Mouse (Mus musculus): ENCODE results near the gene Cenpq. TPM values are rescaled to one million over a fixed set of nuclear protein-coding genes. Genes with fewer than 3 reads are reported as not detected.

Gene Cenpq
- polyA plus RNA-seq (2012; rRNA removed), result 2.6 and 3.3 TPM in 2 replicates

DNA sequence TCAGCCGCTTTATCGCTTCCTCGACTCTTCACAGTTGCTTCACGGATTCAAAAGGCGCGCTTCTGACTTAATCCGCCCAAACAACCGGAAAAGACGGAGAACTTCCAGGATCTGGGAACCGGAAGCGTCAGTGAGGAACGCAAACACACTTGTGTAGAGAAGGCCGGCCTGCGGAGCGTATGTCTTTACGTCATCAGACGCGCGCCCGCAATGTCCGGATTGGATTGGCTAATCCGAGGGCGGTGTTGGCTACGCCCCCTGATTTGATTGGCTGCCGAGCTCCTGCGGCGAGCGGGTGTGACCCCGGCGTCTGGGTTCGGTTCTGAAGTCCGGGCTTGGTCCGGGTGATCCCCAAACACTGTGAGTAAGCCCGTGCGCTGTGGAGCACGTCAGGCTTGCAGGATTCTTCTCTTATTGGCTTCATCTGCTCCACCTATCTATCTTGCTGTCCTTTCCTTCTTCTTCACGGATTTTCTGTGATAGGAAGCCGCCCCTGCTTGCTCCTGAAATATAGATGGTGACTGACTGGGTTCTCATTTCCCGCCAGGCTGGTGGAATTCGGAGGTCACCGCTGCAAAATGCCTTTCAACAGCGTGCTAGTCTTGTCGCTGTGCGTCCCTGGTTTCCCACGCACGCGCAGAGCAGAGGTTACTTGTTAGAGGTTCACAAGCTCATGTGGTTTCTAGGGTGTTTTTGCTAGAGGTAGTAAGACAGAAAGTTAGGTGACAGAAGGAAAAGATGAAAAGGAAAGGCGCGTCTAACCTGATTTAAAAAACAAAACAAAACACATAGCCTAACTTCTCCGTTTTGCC is at the start of gene Cenpq, which contains the start of gene Mut:
Cenpq (minus strand) TSS at position 628 of the 812 bp plus-strand sequence.
Mut (plus strand) TSS at position 266 of the 812 bp plus-strand sequence.
- TF ChIP-seq POLR2A (IDR thresholded peaks at IDR 0.05; ENCODE audit: control insufficient read depth, low read depth, low read length) (peak; percentile 29; the same call in 1 of the 2 replicates), CTCF (IDR thresholded peaks at IDR 0.05; ENCODE audit: control insufficient read depth, insufficient read depth, insufficient replicate concordance, low read depth, low read length) (no peak)
- Histone ChIP-seq H3K27me3 (ENCODE audit: control insufficient read depth, insufficient read depth, low read length) (no peaks in the 10 kb centered on the region), H3K27ac (ENCODE audit: control insufficient read depth, insufficient read depth, low read depth, low read length) (peak within 1 kb of the TSS; percentile 92)

DNA sequence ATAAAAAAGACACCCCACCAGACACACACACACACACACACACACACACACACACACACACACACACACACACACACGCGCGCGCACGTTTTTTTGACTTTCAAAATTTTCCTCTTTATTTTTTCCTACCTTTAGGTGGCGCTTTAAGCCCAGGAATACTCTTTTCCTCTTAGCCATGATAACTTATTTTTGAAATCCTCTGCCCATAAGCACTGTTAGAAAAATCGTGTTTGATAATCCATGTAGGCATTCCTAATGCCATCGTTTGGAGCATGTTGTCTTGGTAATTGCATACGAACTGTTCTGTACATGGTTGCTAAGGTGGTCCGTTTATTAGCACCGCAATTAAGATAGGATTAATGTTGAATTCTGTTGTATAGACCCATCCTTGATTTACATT is 43.1 kb upstream of the Cenpq start:
- H3K27ac ChIP-seq (ENCODE audit: control insufficient read depth, insufficient read depth, low read depth, low read length), result no peak overlapping the region
- no peak for TF ChIP-seq POLR2A (IDR thresholded peaks at IDR 0.05; ENCODE audit: control insufficient read depth, low read depth, low read length)
- no peak for TF ChIP-seq CTCF (IDR thresholded peaks at IDR 0.05; ENCODE audit: control insufficient read depth, insufficient read depth, insufficient replicate concordance, low read depth, low read length)
- no peaks in the 10 kb centered on the region for H3K4me1 ChIP-seq (ENCODE audit: control insufficient read depth, insufficient read depth, low read length)
- no peaks in the 10 kb centered on the region for H3K27me3 ChIP-seq (ENCODE audit: control insufficient read depth, insufficient read depth, low read length)
- H3K4me3 ChIP-seq (ENCODE audit: control insufficient read depth, low read depth, low read length), result no peak overlapping the region
- H3K36me3 ChIP-seq (ENCODE audit: control insufficient read depth, insufficient read depth, low read length), result no peaks in the 10 kb centered on the region

More for the DNA sequence above, at the start of gene Cenpq, which contains the start of gene Mut:
- Histone ChIP-seq H3K4me3 (ENCODE audit: control insufficient read depth, low read depth, low read length) (peak within 1 kb of the TSS; percentile 91), H3K36me3 (ENCODE audit: control insufficient read depth, insufficient read depth, low read length) (no peaks in the 10 kb centered on the region), H3K4me1 (ENCODE audit: control insufficient read depth, insufficient read depth, low read length) (no peaks in the 10 kb centered on the region)

DNA sequence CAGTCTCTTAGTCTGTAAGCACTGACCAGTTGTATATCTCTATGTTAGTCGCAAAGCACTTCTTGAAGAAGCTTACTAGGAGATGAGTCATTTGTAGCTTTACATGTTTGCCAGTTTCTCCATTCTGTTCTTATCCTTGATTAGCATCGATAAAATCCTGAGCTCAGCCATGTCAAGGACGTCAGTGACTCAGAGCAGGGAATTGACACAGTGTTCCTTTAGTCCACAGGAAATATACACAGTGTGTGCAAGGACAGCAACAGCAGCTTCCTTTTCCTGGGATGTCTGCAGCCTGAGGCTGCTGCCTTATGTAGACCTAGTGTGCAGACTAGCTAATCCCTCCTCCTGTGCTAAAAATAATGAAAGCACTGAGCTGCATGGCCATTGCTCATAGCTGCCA is 13.7 kb upstream of the Cenpq start:
- no peak for TF ChIP-seq POLR2A (IDR thresholded peaks at IDR 0.05; ENCODE audit: control insufficient read depth, low read depth, low read length)
- TF ChIP-seq CTCF (IDR thresholded peaks at IDR 0.05; ENCODE audit: control insufficient read depth, insufficient read depth, insufficient replicate concordance, low read depth, low read length), result no peak
- no peaks in the 10 kb centered on the region for H3K36me3 ChIP-seq (ENCODE audit: control insufficient read depth, insufficient read depth, low read length)
- no peak overlapping the region for H3K27ac ChIP-seq (ENCODE audit: control insufficient read depth, insufficient read depth, low read depth, low read length)
- H3K4me1 ChIP-seq (ENCODE audit: control insufficient read depth, insufficient read depth, low read length), result no peaks in the 10 kb centered on the region
- no peaks in the 10 kb centered on the region for H3K27me3 ChIP-seq (ENCODE audit: control insufficient read depth, insufficient read depth, low read length)
- H3K4me3 ChIP-seq (ENCODE audit: control insufficient read depth, low read depth, low read length), result no peak overlapping the region

DNA sequence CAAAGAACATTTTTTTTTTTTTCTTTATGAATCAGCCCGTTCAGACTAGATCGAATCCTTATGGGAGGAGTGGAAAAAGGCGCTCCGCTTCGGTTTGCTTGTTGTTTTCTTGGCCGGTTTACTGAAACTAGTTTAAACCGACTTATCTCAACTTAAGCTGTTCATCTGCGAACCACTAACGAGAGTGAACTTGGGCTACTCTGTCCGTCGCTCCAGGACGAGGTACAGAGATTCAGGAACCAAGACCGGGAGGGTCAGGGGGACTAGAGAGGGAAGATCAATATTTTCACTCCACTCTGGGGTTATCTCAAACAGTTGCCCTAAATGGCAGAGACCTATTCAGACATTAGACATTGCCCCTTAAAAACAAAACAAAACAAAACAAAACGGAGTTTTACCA is 862 bp downstream of the Cenpq start:
- Histone ChIP-seq H3K27ac (ENCODE audit: control insufficient read depth, insufficient read depth, low read depth, low read length) (peak overlapping the region; percentile 12), H3K4me1 (ENCODE audit: control insufficient read depth, insufficient read depth, low read length) (no peaks in the 10 kb centered on the region), H3K36me3 (ENCODE audit: control insufficient read depth, insufficient read depth, low read length) (no peaks in the 10 kb centered on the region), H3K27me3 (ENCODE audit: control insufficient read depth, insufficient read depth, low read length) (no peaks in the 10 kb centered on the region), H3K4me3 (ENCODE audit: control insufficient read depth, low read depth, low read length) (peak overlapping the region; percentile 91)
- TF ChIP-seq POLR2A (IDR thresholded peaks at IDR 0.05; ENCODE audit: control insufficient read depth, low read depth, low read length) (no peak), CTCF (IDR thresholded peaks at IDR 0.05; ENCODE audit: control insufficient read depth, insufficient read depth, insufficient replicate concordance, low read depth, low read length) (no peak)

DNA sequence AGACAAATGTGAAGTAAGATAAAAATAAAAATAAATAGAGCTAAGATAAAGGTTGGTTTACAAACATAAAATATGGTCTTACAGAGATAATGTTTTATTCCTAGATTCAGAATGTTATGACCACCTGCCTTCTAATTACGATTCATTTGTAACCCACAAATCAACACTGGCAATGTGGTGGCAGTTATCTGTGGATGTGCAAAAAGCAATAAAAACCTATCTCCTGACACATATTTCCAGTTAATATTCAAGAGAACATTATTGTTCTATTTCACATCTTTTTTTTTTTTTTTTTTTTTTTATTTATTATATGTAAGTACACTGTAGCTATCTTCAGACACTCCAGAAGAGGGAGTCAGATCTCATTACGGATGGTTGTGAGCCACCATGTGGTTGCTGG is 19.3 kb downstream of the Cenpq start:
- Histone ChIP-seq H3K27me3 (ENCODE audit: control insufficient read depth, insufficient read depth, low read length) (no peaks in the 10 kb centered on the region), H3K36me3 (ENCODE audit: control insufficient read depth, insufficient read depth, low read length) (no peaks in the 10 kb centered on the region), H3K4me3 (ENCODE audit: control insufficient read depth, low read depth, low read length) (no peak overlapping the region), H3K4me1 (ENCODE audit: control insufficient read depth, insufficient read depth, low read length) (no peaks in the 10 kb centered on the region), H3K27ac (ENCODE audit: control insufficient read depth, insufficient read depth, low read depth, low read length) (no peak overlapping the region)
- no peak for TF ChIP-seq CTCF (IDR thresholded peaks at IDR 0.05; ENCODE audit: control insufficient read depth, insufficient read depth, insufficient replicate concordance, low read depth, low read length)

DNA sequence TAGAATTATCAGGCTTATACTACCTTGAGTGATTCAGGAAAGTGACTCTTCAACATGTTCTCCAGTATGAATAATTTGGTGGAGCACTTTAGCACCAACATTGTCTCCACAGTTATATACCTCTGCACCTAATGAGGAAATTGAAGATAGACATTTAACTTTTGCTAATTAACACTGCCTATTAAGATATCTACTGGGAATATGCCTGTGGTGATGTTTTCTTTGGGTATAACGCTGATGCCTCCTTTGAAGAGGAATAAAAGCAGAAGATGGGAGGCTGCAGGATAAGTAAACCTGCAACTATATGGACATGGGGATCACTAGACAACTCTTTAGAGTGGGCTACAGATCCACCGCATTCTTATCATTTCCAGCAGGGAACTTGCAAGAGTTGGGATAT is 20.6 kb downstream of the Cenpq start, which contains the start of gene Glyatl3:
Glyatl3 (minus strand) TSS at position 101 of the 400 bp plus-strand sequence.
- Histone ChIP-seq H3K27me3 (ENCODE audit: control insufficient read depth, insufficient read depth, low read length) (no peaks in the 10 kb centered on the region), H3K27ac (ENCODE audit: control insufficient read depth, insufficient read depth, low read depth, low read length) (no peak within 1 kb of the TSS), H3K4me1 (ENCODE audit: control insufficient read depth, insufficient read depth, low read length) (no peaks in the 10 kb centered on the region), H3K36me3 (ENCODE audit: control insufficient read depth, insufficient read depth, low read length) (no peaks in the 10 kb centered on the region), H3K4me3 (ENCODE audit: control insufficient read depth, low read depth, low read length) (no peak within 1 kb of the TSS)
- TF ChIP-seq POLR2A (IDR thresholded peaks at IDR 0.05; ENCODE audit: control insufficient read depth, low read depth, low read length) (no peak), CTCF (IDR thresholded peaks at IDR 0.05; ENCODE audit: control insufficient read depth, insufficient read depth, insufficient replicate concordance, low read depth, low read length) (no peak)

DNA sequence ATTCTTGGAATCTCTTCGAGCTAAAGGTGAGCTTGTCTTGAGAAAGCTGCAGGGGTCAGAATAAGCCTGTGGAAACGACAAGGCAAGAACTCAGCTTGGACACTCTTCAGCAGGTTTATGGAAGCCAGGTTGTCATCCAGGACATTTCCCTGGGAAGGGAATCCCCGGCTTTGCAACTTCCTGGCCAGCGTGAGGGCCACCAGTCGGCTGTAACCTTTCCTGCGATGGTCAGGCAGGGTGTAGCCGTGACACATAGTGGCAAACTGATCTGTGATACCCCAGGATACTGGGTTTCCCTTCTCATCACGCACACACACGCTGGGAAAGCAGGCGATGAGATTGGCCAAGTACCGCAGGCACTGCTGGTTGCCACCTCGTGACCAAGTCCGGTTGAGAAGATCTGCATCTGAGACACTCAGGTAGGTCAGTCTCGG is 30.1 kb downstream of the Cenpq start:
- Histone ChIP-seq H3K27ac (ENCODE audit: control insufficient read depth, insufficient read depth, low read depth, low read length) (no peak overlapping the region), H3K27me3 (ENCODE audit: control insufficient read depth, insufficient read depth, low read length) (no peaks in the 10 kb centered on the region), H3K4me1 (ENCODE audit: control insufficient read depth, insufficient read depth, low read length) (peaks cover 3% of the 10 kb centered on the region), H3K36me3 (ENCODE audit: control insufficient read depth, insufficient read depth, low read length) (no peaks in the 10 kb centered on the region), H3K4me3 (ENCODE audit: control insufficient read depth, low read depth, low read length) (peak overlapping the region; percentile 14)
- no peak for TF ChIP-seq POLR2A (IDR thresholded peaks at IDR 0.05; ENCODE audit: control insufficient read depth, low read depth, low read length)
- no peak for TF ChIP-seq CTCF (IDR thresholded peaks at IDR 0.05; ENCODE audit: control insufficient read depth, insufficient read depth, insufficient replicate concordance, low read depth, low read length)
